Mouse (Mus musculus): ENCODE measurements around the gene Hmcn1. TPM values are rescaled to one million over a fixed set of nuclear protein-coding genes. Genes with fewer than 3 reads are reported as not detected.

Hmcn1 gene
- polyA plus RNA-seq (2012; rRNA removed), result 4.6 and 6.3 TPM in 2 replicates

GRCm38 (mm10) chr1:150993162-150994064 lies at the start of gene Hmcn1:
Hmcn1 (minus strand) TSS chr1:150993435.
- Histone ChIP-seq H3K27ac (ENCODE audit: insufficient read depth, low read length) (no peak within 1 kb of the TSS), H3K4me1 (ENCODE audit: control insufficient read depth, insufficient read depth, low read length) (no peaks in the 10 kb centered on the region), H3K4me3 (ENCODE audit: insufficient read depth, low read length) (no peak within 1 kb of the TSS; the same call in 1 of the 2 replicates)
- peak; percentile 25; the same call in 1 of the 2 replicates for TF ChIP-seq CTCF (IDR thresholded peaks at IDR 0.05; ENCODE audit: extremely low read depth, insufficient read depth, low read length)
- TF ChIP-seq POLR2A (IDR thresholded peaks at IDR 0.05; ENCODE audit: extremely low read depth, insufficient read depth, low read length), result no peak

DNA sequence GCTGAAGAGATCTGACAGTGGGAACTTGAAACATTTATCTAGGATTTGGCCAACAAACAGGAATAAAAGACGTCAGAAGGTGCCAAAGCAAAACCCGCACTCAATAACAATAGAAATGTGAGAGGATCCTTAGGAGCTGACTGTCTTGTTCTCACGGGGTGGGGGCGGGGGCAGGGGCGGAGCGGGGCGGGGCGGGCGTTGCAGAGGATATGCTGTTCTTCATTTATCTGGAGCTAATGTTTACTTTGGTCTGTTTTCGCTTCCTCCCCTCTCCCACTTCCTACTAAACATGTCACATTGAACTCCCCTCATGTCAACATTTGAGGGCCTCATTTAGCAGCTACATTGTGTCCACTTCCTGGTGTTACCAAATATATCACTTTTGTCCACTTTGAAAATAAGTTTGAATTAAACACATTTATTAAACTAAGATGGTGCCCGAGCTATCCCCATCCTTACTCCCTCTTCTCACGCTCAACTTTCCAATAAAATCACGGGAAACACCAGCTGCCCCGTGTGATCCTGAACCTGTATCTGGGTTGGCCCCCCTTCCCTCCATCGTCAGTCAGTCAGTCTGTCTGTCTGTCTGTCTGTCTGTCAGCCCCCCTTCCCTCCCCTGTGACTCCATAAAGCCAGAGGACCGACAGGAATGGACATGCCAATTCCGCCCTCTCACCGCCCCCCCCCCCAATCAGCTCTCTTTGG lies 47.9 kb upstream of the Hmcn1 start:
- peak overlapping the region; percentile 81; the same call in 1 of the 2 replicates for H3K27ac ChIP-seq (ENCODE audit: insufficient read depth, low read length)
- no peak overlapping the region for H3K4me3 ChIP-seq (ENCODE audit: insufficient read depth, low read length)
- no peak for TF ChIP-seq CTCF (IDR thresholded peaks at IDR 0.05; ENCODE audit: extremely low read depth, insufficient read depth, low read length)
- no peak for TF ChIP-seq POLR2A (IDR thresholded peaks at IDR 0.05; ENCODE audit: extremely low read depth, insufficient read depth, low read length)
- no peaks in the 10 kb centered on the region for H3K4me1 ChIP-seq (ENCODE audit: control insufficient read depth, insufficient read depth, low read length)

DNA sequence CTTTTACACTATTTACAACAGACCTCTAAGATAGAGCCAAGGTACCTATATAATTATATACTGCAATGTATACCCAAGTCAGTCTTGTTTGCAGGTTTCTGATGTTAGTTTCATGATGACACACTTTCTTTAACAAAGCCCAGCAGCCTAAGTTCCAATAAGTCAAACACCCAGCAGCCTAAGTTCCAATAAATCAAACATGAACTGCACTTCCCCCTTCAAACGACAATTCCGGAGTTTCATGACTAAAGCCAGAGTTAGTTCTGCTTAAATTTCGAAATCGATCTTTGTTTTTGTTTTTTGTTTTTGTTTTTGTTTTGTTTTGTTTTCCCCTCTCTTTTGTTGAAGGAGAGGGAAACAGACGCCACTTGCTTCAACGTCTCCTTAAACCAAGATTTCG lies 47.1 kb upstream of the Hmcn1 start:
- TF ChIP-seq POLR2A (IDR thresholded peaks at IDR 0.05; ENCODE audit: extremely low read depth, insufficient read depth, low read length), result no peak
- TF ChIP-seq CTCF (IDR thresholded peaks at IDR 0.05; ENCODE audit: extremely low read depth, insufficient read depth, low read length), result no peak
- H3K27ac ChIP-seq (ENCODE audit: insufficient read depth, low read length), result peak overlapping the region; percentile 81
- no peaks in the 10 kb centered on the region for H3K4me1 ChIP-seq (ENCODE audit: control insufficient read depth, insufficient read depth, low read length)
- H3K4me3 ChIP-seq (ENCODE audit: insufficient read depth, low read length), result no peak overlapping the region

GRCm38 (mm10) chr1:151039189-151039588 lies 46.0 kb upstream of the Hmcn1 start:
- Histone ChIP-seq H3K27ac (ENCODE audit: insufficient read depth, low read length) (no peak overlapping the region), H3K4me3 (ENCODE audit: insufficient read depth, low read length) (no peak overlapping the region), H3K4me1 (ENCODE audit: control insufficient read depth, insufficient read depth, low read length) (no peaks in the 10 kb centered on the region)
- TF ChIP-seq CTCF (IDR thresholded peaks at IDR 0.05; ENCODE audit: extremely low read depth, insufficient read depth, low read length) (no peak), POLR2A (IDR thresholded peaks at IDR 0.05; ENCODE audit: extremely low read depth, insufficient read depth, low read length) (no peak)

DNA sequence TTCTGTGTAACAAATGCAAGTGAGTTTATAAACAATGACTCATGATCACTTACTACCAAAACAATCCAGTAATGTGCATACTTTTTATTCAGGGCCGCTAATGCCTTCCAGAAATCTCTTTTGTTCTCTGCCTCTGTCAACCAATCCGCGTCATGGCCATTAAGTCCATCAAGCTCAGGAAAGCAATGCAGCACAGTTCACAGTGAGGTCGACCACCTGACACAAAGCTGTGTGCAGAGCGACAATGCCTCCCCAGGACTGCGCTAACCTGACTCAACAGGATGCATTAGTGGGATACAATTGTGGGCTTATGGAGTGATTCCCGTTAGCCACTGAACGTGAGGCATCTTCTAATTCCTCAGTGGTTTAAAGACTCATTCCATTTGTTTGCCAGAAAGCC lies 45.3 kb upstream of the Hmcn1 start:
- TF ChIP-seq CTCF (IDR thresholded peaks at IDR 0.05; ENCODE audit: extremely low read depth, insufficient read depth, low read length), result no peak
- Histone ChIP-seq H3K27ac (ENCODE audit: insufficient read depth, low read length) (no peak overlapping the region), H3K4me3 (ENCODE audit: insufficient read depth, low read length) (no peak overlapping the region), H3K4me1 (ENCODE audit: control insufficient read depth, insufficient read depth, low read length) (no peaks in the 10 kb centered on the region)

- H3K4me3 ChIP-seq (ENCODE audit: insufficient read depth, low read length), result no peak overlapping the region
- TF ChIP-seq POLR2A (IDR thresholded peaks at IDR 0.05; ENCODE audit: extremely low read depth, insufficient read depth, low read length) (no peak), CTCF (IDR thresholded peaks at IDR 0.05; ENCODE audit: extremely low read depth, insufficient read depth, low read length) (no peak)
- H3K4me1 ChIP-seq (ENCODE audit: control insufficient read depth, insufficient read depth, low read length), result no peaks in the 10 kb centered on the region
- H3K27ac ChIP-seq (ENCODE audit: insufficient read depth, low read length), result no peak overlapping the region
These were observed 43.3 kb upstream of the Hmcn1 start for GRCm38 (mm10) chr1:151036405-151036985.

DNA sequence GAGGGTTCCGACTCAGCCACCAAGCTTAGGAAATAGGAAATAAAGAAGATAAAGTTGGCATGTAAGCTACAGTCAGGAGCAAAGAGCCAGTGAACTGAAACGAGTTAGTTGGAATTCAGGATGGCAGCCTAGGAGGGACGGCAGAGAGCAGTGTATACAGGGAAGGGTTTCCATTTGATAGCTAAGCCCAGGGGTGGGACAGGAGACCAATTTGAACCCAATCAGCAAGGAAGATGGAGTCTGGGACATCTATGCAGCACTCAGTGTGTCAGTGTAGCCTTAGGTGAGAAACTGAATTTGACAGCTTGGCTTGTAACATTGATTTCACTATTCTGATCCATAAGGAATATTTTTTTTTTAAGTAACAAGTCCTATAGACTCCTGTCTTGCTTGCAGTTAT lies 42.5 kb upstream of the Hmcn1 start:
- TF ChIP-seq POLR2A (IDR thresholded peaks at IDR 0.05; ENCODE audit: extremely low read depth, insufficient read depth, low read length), result no peak
- no peak overlapping the region for H3K4me3 ChIP-seq (ENCODE audit: insufficient read depth, low read length)

GRCm38 (mm10) chr1:151034993-151035592 lies 41.9 kb upstream of the Hmcn1 start:
- Histone ChIP-seq H3K27ac (ENCODE audit: insufficient read depth, low read length) (no peak overlapping the region), H3K4me1 (ENCODE audit: control insufficient read depth, insufficient read depth, low read length) (no peaks in the 10 kb centered on the region), H3K4me3 (ENCODE audit: insufficient read depth, low read length) (no peak overlapping the region)
- TF ChIP-seq CTCF (IDR thresholded peaks at IDR 0.05; ENCODE audit: extremely low read depth, insufficient read depth, low read length) (peak; percentile 73), POLR2A (IDR thresholded peaks at IDR 0.05; ENCODE audit: extremely low read depth, insufficient read depth, low read length) (no peak)

More for the DNA sequence above, 42.5 kb upstream of the Hmcn1 start:
- Histone ChIP-seq H3K4me1 (ENCODE audit: control insufficient read depth, insufficient read depth, low read length) (no peaks in the 10 kb centered on the region), H3K27ac (ENCODE audit: insufficient read depth, low read length) (no peak overlapping the region)

- no peaks in the 10 kb centered on the region for H3K4me1 ChIP-seq (ENCODE audit: control insufficient read depth, insufficient read depth, low read length)
- TF ChIP-seq CTCF (IDR thresholded peaks at IDR 0.05; ENCODE audit: extremely low read depth, insufficient read depth, low read length) (no peak), POLR2A (IDR thresholded peaks at IDR 0.05; ENCODE audit: extremely low read depth, insufficient read depth, low read length) (no peak)
- H3K27ac ChIP-seq (ENCODE audit: insufficient read depth, low read length), result no peak overlapping the region
- no peak overlapping the region for H3K4me3 ChIP-seq (ENCODE audit: insufficient read depth, low read length)
These were observed 40.1 kb upstream of the Hmcn1 start for GRCm38 (mm10) chr1:151033291-151033690.

Measured in cortical plate, adult 2 months (tissue).